Mouse (Mus musculus): ENCODE data around the gene Msl3. TPM values are rescaled to one million over a fixed set of nuclear protein-coding genes. Genes with fewer than 3 reads are reported as not detected.
"Not testable (repeated sequence)": the region's sequence is repeated elsewhere in the genome, so short reads cannot be mapped to it uniquely, and the experiment has no call there.

Msl3 gene
- 35.5 and 38.2 TPM in 2 replicates for polyA plus RNA-seq (2014; fragmentation: Nextera tagmentation; extraction: Ambion mirVana)

DNA sequence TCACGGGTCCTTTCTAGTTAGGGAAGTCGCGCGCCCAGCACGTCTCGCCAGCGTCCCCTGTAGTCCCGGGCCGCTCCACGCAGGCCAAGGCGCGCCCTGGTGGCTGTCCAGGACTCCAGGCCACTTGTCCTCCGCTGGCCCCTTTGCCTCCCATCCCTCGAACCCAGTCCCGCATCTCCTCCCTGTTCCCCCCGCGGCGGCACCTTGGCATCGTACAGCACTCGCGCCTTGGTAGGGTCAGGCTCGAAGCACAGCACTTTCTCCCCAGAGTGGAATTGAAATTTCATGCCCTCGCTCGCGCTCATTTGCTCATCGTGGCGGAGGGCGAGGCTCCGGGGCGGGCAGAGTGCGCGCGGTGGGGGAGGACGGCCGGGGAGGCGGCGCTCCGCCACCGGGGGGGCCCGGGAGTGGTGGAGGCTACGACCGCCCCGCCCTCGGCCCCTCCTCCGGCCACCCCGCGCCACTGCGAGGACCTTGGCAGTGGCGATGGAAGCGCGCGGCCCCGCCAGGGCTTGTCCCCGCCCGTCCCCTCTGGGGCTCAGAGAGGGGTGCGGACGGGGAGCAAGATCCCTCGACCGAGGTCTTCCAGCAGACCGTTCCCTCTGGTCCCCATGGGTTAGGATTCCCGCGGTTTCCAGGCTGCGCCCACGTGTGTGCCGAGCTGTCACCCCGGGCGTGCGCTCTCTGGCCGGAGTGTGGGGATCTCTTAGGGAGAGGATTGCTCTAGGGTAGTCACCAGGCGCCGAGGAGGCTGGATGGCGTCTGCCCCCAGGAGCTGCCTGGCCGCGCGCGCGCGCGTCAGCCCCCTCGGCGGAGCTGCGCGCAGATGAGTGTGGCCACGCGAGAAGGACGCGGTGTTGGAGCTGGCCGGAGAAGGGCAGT is at the start of gene Msl3:
Gene Msl3 (minus strand): TSS at position 374 of the 882 bp plus-strand sequence.
- WGBS, result 16% methylated on average over 78 of the region's 88 CpGs
- Histone ChIP-seq H3K9ac (ENCODE audit: low read depth, low read length) (peak within 1 kb of the TSS; percentile 74), H3K36me3 (ENCODE audit: control insufficient read depth, insufficient read depth, low read length) (no peaks in the 10 kb centered on the region), H3K4me1 (replicated peaks; ENCODE audit: control insufficient read depth, insufficient read depth, low read length) (no peaks in the 10 kb centered on the region), H3K27ac (ENCODE audit: low read depth, low read length) (peak within 1 kb of the TSS; percentile 96), H3K27me3 (replicated peaks; ENCODE audit: control insufficient read depth, insufficient read depth, low read length) (no peaks in the 10 kb centered on the region; the same call in 1 of the 2 replicates), H3K9me3 (ENCODE audit: control insufficient read depth, low read length) (no peaks in the 10 kb centered on the region), H3K4me2 (peak within 1 kb of the TSS; percentile 77), H3K4me3 (ENCODE audit: low read depth, low read length) (peak within 1 kb of the TSS; percentile 63)
- ATAC-seq (replicated peaks; ENCODE audit: low FRiP score) (peak; percentile 94), DNase-seq (ENCODE audit: low spot score) (peak; percentile 80)

GRCm38 (mm10) chrX:168717969-168718368 is 44.3 kb upstream of the Msl3 start:
- ATAC-seq (replicated peaks; ENCODE audit: low FRiP score), result no peak
- Histone ChIP-seq H3K9me3 (ENCODE audit: control insufficient read depth, low read length) (no peaks in the 10 kb centered on the region), H3K27ac (ENCODE audit: low read depth, low read length) (no peak overlapping the region), H3K4me3 (ENCODE audit: low read depth, low read length) (no peak overlapping the region), H3K4me1 (replicated peaks; ENCODE audit: control insufficient read depth, insufficient read depth, low read length) (no peaks in the 10 kb centered on the region), H3K27me3 (replicated peaks; ENCODE audit: control insufficient read depth, insufficient read depth, low read length) (no peaks in the 10 kb centered on the region), H3K36me3 (ENCODE audit: control insufficient read depth, insufficient read depth, low read length) (no peaks in the 10 kb centered on the region), H3K4me2 (no peak overlapping the region), H3K9ac (ENCODE audit: low read depth, low read length) (no peak overlapping the region)
- DNase-seq (ENCODE audit: low spot score), result no peak
- WGBS, result 45% methylated on average over 2 of the region's 2 CpGs

- Histone ChIP-seq H3K27ac (ENCODE audit: low read depth, low read length) (0 out of 2 replicates have a peak overlapping the region, but pooled peaks have one; percentile 96), H3K9me3 (ENCODE audit: control insufficient read depth, low read length) (no peaks in the 10 kb centered on the region), H3K27me3 (replicated peaks; ENCODE audit: control insufficient read depth, insufficient read depth, low read length) (no peaks in the 10 kb centered on the region; the same call in 1 of the 2 replicates), H3K4me3 (ENCODE audit: low read depth, low read length) (peak overlapping the region; percentile 63), H3K36me3 (ENCODE audit: control insufficient read depth, insufficient read depth, low read length) (no peaks in the 10 kb centered on the region), H3K4me1 (replicated peaks; ENCODE audit: control insufficient read depth, insufficient read depth, low read length) (no peaks in the 10 kb centered on the region), H3K4me2 (peak overlapping the region; percentile 77), H3K9ac (ENCODE audit: low read depth, low read length) (peak overlapping the region; percentile 74)
- whole genome bisulfite sequencing, result 25% methylated on average over 10 of the region's 10 CpGs
- ATAC-seq (replicated peaks; ENCODE audit: low FRiP score), result no peak
- DNase-seq (ENCODE audit: low spot score), result no peak
Measured at GRCm38 (mm10) chrX:168674407-168674962, 787 bp upstream of the Msl3 start.

DNA sequence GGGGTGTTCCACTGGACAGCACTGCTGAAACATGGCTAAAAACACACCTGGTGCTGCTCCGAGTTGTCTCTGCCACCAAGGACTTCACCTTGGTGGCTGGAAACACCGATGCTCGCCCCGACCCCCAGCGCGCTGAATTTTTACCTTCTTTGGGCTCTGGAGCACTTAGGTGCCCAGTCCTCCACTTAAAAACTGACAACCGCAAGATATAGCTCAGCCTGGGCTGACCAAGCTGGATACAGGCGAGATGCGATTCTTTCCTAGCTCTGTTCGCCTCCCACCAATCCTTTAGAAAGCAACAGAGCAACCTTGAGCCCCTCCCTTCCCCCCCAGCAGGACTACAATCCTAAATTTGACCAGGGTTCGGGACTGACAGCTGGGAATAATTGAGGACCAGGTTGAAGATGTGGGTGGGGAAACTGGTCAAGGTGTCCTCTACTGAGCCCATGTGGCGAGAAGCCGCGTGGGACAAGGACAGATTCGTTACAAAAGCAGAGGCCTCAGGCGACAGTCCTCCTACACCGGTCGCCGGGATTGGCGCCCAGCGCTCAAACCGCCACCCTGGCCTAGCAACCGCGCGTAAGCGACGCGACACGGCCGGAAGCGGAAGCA is 679 bp downstream of the Msl3 start:
- Histone ChIP-seq H3K9ac (ENCODE audit: low read depth, low read length) (peak overlapping the region; percentile 74), H3K4me2 (peak overlapping the region; percentile 77), H3K27me3 (replicated peaks; ENCODE audit: control insufficient read depth, insufficient read depth, low read length) (no peaks in the 10 kb centered on the region; the same call in 1 of the 2 replicates), H3K9me3 (ENCODE audit: control insufficient read depth, low read length) (no peaks in the 10 kb centered on the region), H3K36me3 (ENCODE audit: control insufficient read depth, insufficient read depth, low read length) (no peaks in the 10 kb centered on the region), H3K4me1 (replicated peaks; ENCODE audit: control insufficient read depth, insufficient read depth, low read length) (no peaks in the 10 kb centered on the region), H3K27ac (ENCODE audit: low read depth, low read length) (peak overlapping the region; percentile 96), H3K4me3 (ENCODE audit: low read depth, low read length) (peak overlapping the region; percentile 63)
- 10% methylated on average over 31 of the region's 31 CpGs for WGBS
- DNase-seq (ENCODE audit: low spot score) (no peak), ATAC-seq (replicated peaks; ENCODE audit: low FRiP score) (no peak)

- DNase-seq (ENCODE audit: low spot score) (peak; percentile 34), ATAC-seq (replicated peaks; ENCODE audit: low FRiP score) (peak; percentile 70)
- Histone ChIP-seq H3K27me3 (replicated peaks; ENCODE audit: control insufficient read depth, insufficient read depth, low read length) (no peaks in the 10 kb centered on the region; the same call in 1 of the 2 replicates), H3K9me3 (ENCODE audit: control insufficient read depth, low read length) (no peaks in the 10 kb centered on the region), H3K27ac (ENCODE audit: low read depth, low read length) (peak overlapping the region; percentile 96), H3K4me1 (replicated peaks; ENCODE audit: control insufficient read depth, insufficient read depth, low read length) (no peaks in the 10 kb centered on the region), H3K9ac (ENCODE audit: low read depth, low read length) (peak overlapping the region; percentile 74), H3K36me3 (ENCODE audit: control insufficient read depth, insufficient read depth, low read length) (no peaks in the 10 kb centered on the region), H3K4me3 (ENCODE audit: low read depth, low read length) (peak overlapping the region; percentile 63), H3K4me2 (peak overlapping the region; percentile 77)
- 17% methylated on average over 9 of the region's 9 CpGs for WGBS
Measured at GRCm38 (mm10) chrX:168672425-168672824, 1.3 kb downstream of the Msl3 start.

DNA sequence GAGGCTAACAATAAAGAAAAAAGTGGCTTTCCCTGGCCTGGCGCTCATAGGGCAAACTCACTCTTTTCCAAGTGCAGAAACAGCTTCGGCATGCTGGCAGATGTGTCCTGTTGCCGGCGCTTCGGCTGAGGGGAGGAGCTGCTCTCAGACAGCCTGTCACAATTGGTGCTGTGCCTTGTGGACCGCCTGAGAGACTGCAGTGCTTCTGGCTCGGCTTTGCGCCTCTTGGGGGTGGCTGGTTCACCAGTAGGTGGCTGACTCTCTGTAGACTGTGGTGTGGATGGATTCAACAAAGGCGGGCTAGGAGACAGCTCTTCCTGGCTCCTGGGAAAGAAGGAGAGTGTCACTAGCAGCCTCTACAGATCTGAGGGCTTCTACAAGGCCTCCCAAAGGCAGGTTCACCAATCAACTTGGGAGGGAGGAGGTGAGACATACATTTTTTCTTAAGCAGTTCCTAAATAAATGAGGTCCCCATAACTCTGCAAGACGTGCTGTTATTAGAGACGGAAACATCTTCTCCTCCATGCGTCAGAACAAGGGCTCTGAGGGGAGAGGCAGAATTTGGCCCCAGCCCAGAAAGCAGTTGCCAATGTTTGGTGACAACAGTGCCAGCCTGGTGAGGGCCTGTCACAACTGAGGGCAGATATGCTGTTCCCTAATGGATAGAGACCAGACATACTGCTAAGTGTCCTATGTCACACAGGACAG is 9.6 kb downstream of the Msl3 start:
- no peaks in the 10 kb centered on the region for H3K9me3 ChIP-seq (ENCODE audit: control insufficient read depth, low read length)
- ATAC-seq (replicated peaks; ENCODE audit: low FRiP score) (no peak), DNase-seq (ENCODE audit: low spot score) (no peak)
- H3K9ac ChIP-seq (ENCODE audit: low read depth, low read length), result no peak overlapping the region
- no peak overlapping the region for H3K4me2 ChIP-seq
- H3K4me3 ChIP-seq (ENCODE audit: low read depth, low read length), result no peak overlapping the region
- WGBS, result 71% methylated on average over 12 of the region's 12 CpGs
- no peak overlapping the region for H3K27ac ChIP-seq (ENCODE audit: low read depth, low read length)
- no peaks in the 10 kb centered on the region for H3K4me1 ChIP-seq (replicated peaks; ENCODE audit: control insufficient read depth, insufficient read depth, low read length)
- no peaks in the 10 kb centered on the region for H3K27me3 ChIP-seq (replicated peaks; ENCODE audit: control insufficient read depth, insufficient read depth, low read length)
- H3K36me3 ChIP-seq (ENCODE audit: control insufficient read depth, insufficient read depth, low read length), result no peaks in the 10 kb centered on the region; the same call in 1 of the 2 replicates

- Histone ChIP-seq H3K36me3 (ENCODE audit: control insufficient read depth, insufficient read depth, low read length) (peaks cover 2% of the 10 kb centered on the region; the same call in 1 of the 2 replicates), H3K9me3 (ENCODE audit: control insufficient read depth, low read length) (no peaks in the 10 kb centered on the region), H3K4me2 (no peak overlapping the region), H3K27ac (ENCODE audit: low read depth, low read length) (no peak overlapping the region), H3K9ac (ENCODE audit: low read depth, low read length) (no peak overlapping the region), H3K4me1 (replicated peaks; ENCODE audit: control insufficient read depth, insufficient read depth, low read length) (no peaks in the 10 kb centered on the region), H3K4me3 (ENCODE audit: low read depth, low read length) (no peak overlapping the region), H3K27me3 (replicated peaks; ENCODE audit: control insufficient read depth, insufficient read depth, low read length) (no peaks in the 10 kb centered on the region)
- 71% methylated on average over 4 of the region's 4 CpGs for WGBS
- ATAC-seq (replicated peaks; ENCODE audit: low FRiP score) (no peak), DNase-seq (ENCODE audit: low spot score) (no peak)
Measured at GRCm38 (mm10) chrX:168660236-168660635, 13.5 kb downstream of the Msl3 start.

GRCm38 (mm10) chrX:168659803-168660202 is 13.9 kb downstream of the Msl3 start:
- not testable (repeated sequence) for ATAC-seq (replicated peaks; ENCODE audit: low FRiP score); H3K27me3 ChIP-seq (replicated peaks; ENCODE audit: control insufficient read depth, insufficient read depth, low read length); H3K36me3 ChIP-seq (ENCODE audit: control insufficient read depth, insufficient read depth, low read length); H3K27ac ChIP-seq (ENCODE audit: low read depth, low read length); H3K4me1 ChIP-seq (replicated peaks; ENCODE audit: control insufficient read depth, insufficient read depth, low read length); H3K4me2 ChIP-seq; H3K9ac ChIP-seq (ENCODE audit: low read depth, low read length); H3K4me3 ChIP-seq (ENCODE audit: low read depth, low read length); DNase-seq (ENCODE audit: low spot score); H3K9me3 ChIP-seq (ENCODE audit: control insufficient read depth, low read length)
- WGBS, result 57% methylated on average over 4 of the region's 4 CpGs
